Mouse (Mus musculus) ES-Bruce4 (cell line): ENCODE measurements around the gene Yars2. TPM values are rescaled to one million over a fixed set of nuclear protein-coding genes. Genes with fewer than 3 reads are reported as not detected.

Experiments used
- H3K27ac ChIP-seq: 2 replicates; pipeline ENCODE4 v1.5.1; 2012; ENCODE audit warnings: low read length, inconsistent platforms; ENCODE audit not compliant: insufficient read depth
- H3K27me3 ChIP-seq: 2 replicates; pipeline ENCODE4 v1.6.1; 2012; ENCODE audit warnings: mild to moderate bottlenecking, low read length, inconsistent platforms; ENCODE audit not compliant: control insufficient read depth, poor library complexity, insufficient read depth, severe bottlenecking
- H3K36me3 ChIP-seq: 2 replicates; pipeline ENCODE4 v1.6.1; 2012; ENCODE audit warnings: inconsistent platforms, mild to moderate bottlenecking, low read length, moderate library complexity; ENCODE audit not compliant: control insufficient read depth, poor library complexity, insufficient read depth, severe bottlenecking
- H3K4me1 ChIP-seq: one replicate; pipeline ENCODE4 v1.8.1; 2011; ENCODE audit warnings: low read length; ENCODE audit not compliant: control insufficient read depth, insufficient read depth
- H3K4me3 ChIP-seq: 2 replicates; pipeline ENCODE4 v1.5.1; 2011; ENCODE audit warnings: low read depth, mild to moderate bottlenecking, low read length
- H3K9ac ChIP-seq: 2 replicates; pipeline ENCODE4 v1.6.1; 2012; ENCODE audit warnings: low read depth, mild to moderate bottlenecking, inconsistent platforms; ENCODE audit not compliant: poor library complexity, severe bottlenecking
- H3K9me3 ChIP-seq: replicated peaks from 2 replicates; pipeline ENCODE4 v1.6.1; 2012; ENCODE audit warnings: mild to moderate bottlenecking, low read length, inconsistent platforms; ENCODE audit not compliant: control insufficient read depth, poor library complexity, insufficient read depth, severe bottlenecking
- CTCF ChIP-seq: IDR thresholded peaks from one replicate; pipeline ENCODE4 v1.8.1; 2011; ENCODE audit warnings: low read depth, low read length
- EP300 ChIP-seq: IDR thresholded peaks from 2 replicates; pipeline ENCODE4 v1.6.1; 2011; ENCODE audit warnings: low read depth, low read length; ENCODE audit not compliant: insufficient read depth
- POLR2A ChIP-seq: IDR thresholded peaks from one replicate; pipeline ENCODE4 v1.8.1; 2011; ENCODE audit warnings: low read length; ENCODE audit not compliant: insufficient read depth
- polyA plus RNA-seq: library from polyadenylated mRNA; stranded (reverse); fragments of >200 nt; gene quantifications from 2 replicates; pipeline ENCODE4 v1.2.4, GENCODE M21; 2011; ENCODE audit warnings: low read depth; ENCODE audit not compliant: missing spikeins, insufficient read depth, insufficient read length

Gene Yars2
- polyA plus RNA-seq: 31.8 and 36.6 TPM in 2 replicates

DNA sequence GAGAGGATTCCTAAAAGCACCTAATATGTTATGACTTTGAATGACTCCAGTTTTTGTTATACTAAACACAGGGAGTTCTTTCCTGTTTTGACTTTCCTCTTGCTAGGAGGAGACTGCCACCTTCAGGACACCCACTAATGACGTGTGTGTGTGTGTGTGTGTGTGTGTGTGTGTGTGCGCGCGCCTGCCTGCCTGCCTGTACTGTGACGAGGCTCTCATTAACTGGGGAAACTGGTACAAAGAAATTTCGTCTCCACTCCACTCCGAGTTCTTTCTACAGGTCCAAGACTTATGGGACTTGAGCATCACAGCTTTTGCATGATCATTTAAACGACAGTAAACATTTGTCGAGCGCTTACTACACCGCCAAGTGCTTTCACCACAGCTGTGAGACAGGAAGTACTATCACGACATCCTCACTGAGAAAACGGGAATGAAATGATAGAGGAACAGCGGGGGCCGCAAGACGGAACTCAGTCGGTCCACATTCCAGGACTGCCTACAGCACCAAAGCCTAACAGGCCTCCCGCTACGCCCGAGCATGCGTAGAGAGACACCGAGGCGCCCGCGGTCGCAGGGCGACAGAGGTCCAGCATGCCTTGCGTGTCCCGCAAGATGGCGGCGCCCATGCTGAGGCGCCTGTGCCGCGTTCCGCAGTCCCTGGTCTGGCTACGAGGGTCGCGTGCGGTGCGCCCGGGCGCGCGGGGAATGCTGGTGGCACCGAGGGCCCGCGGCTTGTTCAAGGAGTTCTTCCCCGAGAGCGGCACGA lies at the start of gene Yars2:
Gene Yars2 (plus strand): TSS at position 597 of the 769 bp plus-strand sequence.
- no peaks in the 10 kb centered on the region for H3K9me3 ChIP-seq
- H3K36me3 ChIP-seq: peaks cover 21% of the 10 kb centered on the region
- peaks cover 2% of the 10 kb centered on the region for H3K4me1 ChIP-seq
- H3K4me3 ChIP-seq: peak within 1 kb of the TSS; percentile 99
- H3K27ac ChIP-seq: peak within 1 kb of the TSS; percentile 89
- H3K27me3 ChIP-seq: no peaks in the 10 kb centered on the region
- peak within 1 kb of the TSS; percentile 93 for H3K9ac ChIP-seq
- TF ChIP-seq CTCF (peak; percentile 35), POLR2A (peak; percentile 66), EP300 (0 out of 2 replicates have a peak, but pooled peaks have one; percentile 36)

DNA sequence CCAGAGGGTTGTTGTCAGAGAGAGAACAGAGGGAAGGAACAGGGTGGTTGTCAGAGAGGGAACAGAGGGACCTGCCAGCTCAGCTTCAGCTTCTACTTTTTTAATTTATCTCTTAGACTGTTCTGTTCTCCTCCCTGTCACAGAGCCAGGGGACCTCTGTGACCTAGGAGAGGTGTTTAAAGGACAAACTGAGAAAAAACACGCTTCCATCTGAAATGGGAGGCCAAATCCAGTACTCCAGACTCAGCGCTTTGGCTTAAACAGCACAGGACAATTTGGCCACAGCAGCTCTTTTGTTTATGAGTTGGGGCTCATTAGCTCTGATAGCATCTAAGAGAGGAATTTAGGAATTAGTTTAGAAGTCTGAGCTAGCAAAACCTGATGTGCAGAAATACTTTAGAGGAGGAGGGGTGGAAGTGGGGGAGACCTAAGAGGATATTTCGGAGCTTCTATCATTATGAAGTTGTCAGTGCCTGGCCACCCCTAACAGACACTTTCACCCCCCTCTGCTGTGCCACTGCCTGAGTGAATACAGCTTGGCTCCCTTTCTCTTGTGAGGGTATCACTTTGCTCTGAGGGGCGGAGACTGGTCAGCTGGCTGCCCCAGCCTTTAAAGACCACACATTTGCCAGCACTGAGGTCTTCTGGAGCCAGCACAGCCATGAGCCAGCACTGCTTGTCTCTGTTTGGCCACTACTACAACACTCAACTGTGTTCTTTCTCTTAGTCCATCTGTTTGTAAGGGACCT lies 49.3 kb upstream of the Yars2 start:
- Histone ChIP-seq H3K9ac (no peak overlapping the region), H3K9me3 (no peaks in the 10 kb centered on the region), H3K4me1 (no peaks in the 10 kb centered on the region), H3K27ac (no peak overlapping the region), H3K27me3 (no peaks in the 10 kb centered on the region), H3K36me3 (no peaks in the 10 kb centered on the region), H3K4me3 (no peak overlapping the region)
- TF ChIP-seq POLR2A (no peak), CTCF (no peak), EP300 (no peak)

DNA sequence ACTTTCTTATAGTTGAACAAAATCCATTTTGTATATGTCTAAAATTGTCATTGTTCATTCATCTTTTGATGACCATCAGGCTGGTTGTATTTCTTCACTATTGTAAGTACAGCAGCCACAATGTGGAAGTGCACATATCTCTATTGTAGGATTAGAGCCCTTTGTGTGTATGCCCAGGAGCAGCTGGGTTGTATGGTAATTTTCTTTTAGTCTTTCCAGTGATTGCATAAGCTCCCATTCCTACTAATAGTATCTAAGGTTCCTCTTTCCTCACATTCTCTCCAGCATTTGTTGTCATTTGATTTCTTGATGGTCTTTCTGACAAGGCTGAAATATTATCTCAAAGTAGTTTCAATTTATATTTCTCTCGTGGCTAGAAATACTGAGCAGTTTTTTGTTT lies 47.5 kb upstream of the Yars2 start:
- Histone ChIP-seq H3K9ac (no peak overlapping the region), H3K9me3 (no peaks in the 10 kb centered on the region), H3K27me3 (no peaks in the 10 kb centered on the region), H3K36me3 (peaks cover 3% of the 10 kb centered on the region; the same call in 1 of the 2 replicates), H3K4me3 (no peak overlapping the region), H3K27ac (no peak overlapping the region), H3K4me1 (no peaks in the 10 kb centered on the region)
- TF ChIP-seq POLR2A (no peak), EP300 (no peak), CTCF (no peak)

DNA sequence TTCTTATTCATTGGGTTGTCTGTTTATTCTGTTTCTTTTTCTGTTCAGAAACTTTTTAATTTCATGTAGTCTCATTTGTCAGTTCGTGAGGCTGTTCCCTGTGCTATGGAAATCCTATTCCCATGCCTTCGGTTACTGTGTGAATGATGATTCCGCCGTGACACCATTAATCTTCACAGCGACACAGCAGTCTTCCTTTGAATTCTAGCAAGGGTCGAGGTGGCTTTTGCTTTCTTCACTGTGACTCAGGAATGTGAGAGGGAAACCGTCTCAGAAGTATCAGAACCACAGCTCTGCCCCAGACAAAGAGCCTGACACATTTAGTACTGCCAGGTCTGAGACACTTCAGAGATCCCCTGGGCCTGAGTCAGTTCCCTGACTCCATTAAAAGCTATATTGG lies 46.9 kb upstream of the Yars2 start:
- Histone ChIP-seq H3K4me3 (no peak overlapping the region), H3K27ac (no peak overlapping the region), H3K36me3 (peaks cover 3% of the 10 kb centered on the region; the same call in 1 of the 2 replicates), H3K27me3 (no peaks in the 10 kb centered on the region), H3K4me1 (no peaks in the 10 kb centered on the region), H3K9ac (no peak overlapping the region), H3K9me3 (no peaks in the 10 kb centered on the region)
- TF ChIP-seq EP300: no peak
- no peak for TF ChIP-seq POLR2A
- TF ChIP-seq CTCF: no peak

DNA sequence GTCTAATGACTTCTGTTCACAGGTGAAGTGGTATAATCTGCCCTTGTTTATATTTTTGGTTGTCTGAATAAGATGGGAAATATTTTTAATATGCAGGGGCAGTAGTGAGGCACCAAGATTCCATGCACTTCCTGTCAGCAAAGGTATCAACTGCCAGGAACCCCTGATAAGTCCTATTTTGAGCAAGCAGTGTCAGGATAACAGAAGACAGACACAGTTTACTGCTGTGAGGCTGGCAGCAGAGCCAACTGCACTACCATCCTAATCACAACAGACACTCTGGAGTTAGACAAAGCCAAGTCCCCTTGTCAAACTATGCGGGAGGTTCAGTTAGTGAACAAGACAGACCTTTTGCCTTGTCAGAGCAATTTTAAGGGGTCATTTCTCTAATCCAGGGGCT lies 46.1 kb upstream of the Yars2 start:
- Histone ChIP-seq H3K27ac (no peak overlapping the region), H3K27me3 (no peaks in the 10 kb centered on the region), H3K36me3 (peaks cover 3% of the 10 kb centered on the region; the same call in 1 of the 2 replicates), H3K9ac (no peak overlapping the region), H3K9me3 (no peaks in the 10 kb centered on the region), H3K4me1 (no peaks in the 10 kb centered on the region), H3K4me3 (no peak overlapping the region)
- TF ChIP-seq POLR2A (no peak), CTCF (no peak), EP300 (no peak)
